21 mouse cellular contexts compared by ENCODE assay signal in the genomic region with DNA sequence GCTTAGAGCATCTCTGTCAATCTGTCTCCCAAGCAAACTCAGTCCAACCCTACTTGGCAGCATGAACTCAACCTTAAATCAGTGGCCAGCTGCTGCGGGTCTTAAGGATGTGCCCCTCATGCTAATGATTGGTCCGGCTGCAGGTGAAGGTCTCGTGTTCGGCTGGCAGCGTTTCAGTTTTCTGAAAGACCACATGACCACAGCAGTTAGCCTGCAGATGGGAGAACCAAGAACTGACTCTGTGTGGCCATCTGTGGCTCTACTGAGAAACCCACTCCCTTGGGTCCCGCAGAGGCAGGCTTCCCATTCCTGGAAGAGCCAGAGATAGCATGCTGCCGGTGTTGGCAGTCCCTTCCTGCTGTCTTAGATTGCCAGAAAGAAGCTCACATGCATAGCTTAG.
DNase-seq lines count a peak whose midpoint lies in the region; TF ChIP-seq lines count a peak whose summit lies in the region.
"Had no signal": no experiment of that assay in that cellular context is flagged by ENCODE, and none has a peak within 500 bp of the region (broad histone marks: within the 10 kb centered on the region; RNA-seq: fewer than 3 reads in every experiment).

No protein-coding gene starts in this region.

- TF ChIP-seq POLR2A in brain, embryonic 14.5 days (IDR thresholded peaks at IDR 0.05; ENCODE audit: borderline replicate concordance, extremely low read depth, insufficient read depth, insufficient read length, poor library complexity, severe bottlenecking) = no peak

- intact Hi-C loops in gastrocnemius, adult 2 months (cut with DNase I) = loop anchor here (5.0 kb wide), 1 partner anchor 81 kb away; no protein-coding TSS in a partner anchor

- H3K27ac ChIP-seq in gastrocnemius, adult 2 months = peak overlapping the region; percentile 85
- H3K27ac ChIP-seq: heart, embryonic 10.5 days; hindbrain, embryonic 12.5 days; intestine, embryonic 15.5 days; layer of hippocampus, adult 2 months; limb, embryonic 15.5 days; liver, embryonic 14.5 days; midbrain, embryonic 13.5 days had no signal

- TF ChIP-seq CTCF in gastrocnemius, adult 2 months (IDR thresholded peaks at IDR 0.05) = no peak
- TF ChIP-seq CTCF in brain, embryonic 14.5 days (IDR thresholded peaks at IDR 0.05; ENCODE audit: borderline replicate concordance, extremely low read depth, insufficient read depth, insufficient read length) = no peak

- no peak overlapping the region for H3K4me3 ChIP-seq in gastrocnemius, adult 2 months
- H3K4me3 ChIP-seq: heart, embryonic 10.5 days; hindbrain, embryonic 12.5 days; intestine, embryonic 15.5 days; layer of hippocampus, adult 2 months; limb, embryonic 15.5 days; midbrain, embryonic 13.5 days had no signal

- peak; percentile 8 for DNase-seq in cerebellum, adult 9-11 months
- no peak for DNase-seq in cerebellum, adult 8-10 months
- peak; percentile 19 for DNase-seq in gastrocnemius, adult 2 months
- no peak for DNase-seq in gastrocnemius, postnatal 10 days
- DNase-seq in layer of hippocampus, postnatal 10 days (ENCODE audit: low spot score in 2 of 2) = peak; percentile 28 to 45
- DNase-seq in layer of hippocampus, adult 11-12 months (ENCODE audit: low spot score) = no peak
- peak; percentile 36 for DNase-seq in brain, embryonic 14.5 days (ENCODE audit: low read depth)
- no peak for DNase-seq in frontal cortex, postnatal 25 days (ENCODE audit: low spot score in 2 of 2)
- DNase-seq: adrenal gland, postnatal 14 days; kidney, adult 8-10 months; kidney, postnatal 14 days; lung, embryonic 14.5 days; right cerebral cortex, postnatal 14 days; spleen, adult 18-20 months had no signal

Comparison
In these comparisons a context has a peak if more than half of its experiments do, and no peak if none do; other contexts are left out.
1. DNase-seq: peak in cerebellum, adult 9-11 months (single experiment), gastrocnemius, adult 2 months (single experiment), layer of hippocampus, postnatal 10 days (2 of 2) and brain, embryonic 14.5 days (single experiment); none in cerebellum, adult 8-10 months (single experiment), gastrocnemius, postnatal 10 days (single experiment), layer of hippocampus, adult 11-12 months (single experiment) and frontal cortex, postnatal 25 days (0 of 2).